Mouse (Mus musculus): ENCODE results near the gene Piwil1. TPM values are rescaled to one million over a fixed set of nuclear protein-coding genes. Genes with fewer than 3 reads are reported as not detected.
A peak's percentile ranks its signal among the peaks of the same experiment; 100 is the strongest.

The Piwil1 gene
- polyA plus RNA-seq, 1 experiment from 2014 or later, result 0.05 TPM

DNA sequence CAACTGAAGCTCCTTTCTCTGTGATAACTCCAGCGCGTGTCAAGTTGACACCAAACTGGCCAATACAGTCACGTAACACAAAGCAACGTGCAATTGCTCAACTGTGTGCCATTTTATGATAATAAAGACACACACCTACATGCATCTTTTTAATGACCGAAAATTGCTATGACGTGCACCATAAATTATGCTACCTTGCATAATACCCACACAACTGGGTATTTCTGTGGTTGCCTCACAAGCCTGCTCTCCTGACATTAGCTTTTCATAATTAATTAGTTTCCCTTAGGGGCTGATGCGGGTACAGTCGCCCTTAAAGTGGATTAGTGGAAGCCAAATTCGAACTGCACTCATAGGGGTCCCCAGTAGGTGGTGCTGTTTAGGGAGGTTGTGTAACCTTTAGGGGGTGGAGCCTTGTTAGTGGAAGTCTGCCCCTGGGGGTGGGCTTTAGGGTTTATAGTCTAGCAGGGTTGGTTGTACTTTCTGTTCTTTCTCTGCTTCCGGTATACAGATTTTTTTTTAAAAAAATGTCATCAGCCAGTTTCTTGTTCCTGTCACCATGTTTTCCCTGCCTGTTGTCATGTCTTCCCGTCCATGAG, 30.2 kb downstream of the Piwil1 start:
- no peaks in the 10 kb centered on the region for H3K27me3 ChIP-seq (ENCODE audit: insufficient read depth, low read length)
- no peaks in the 10 kb centered on the region for H3K36me3 ChIP-seq (ENCODE audit: insufficient read depth, low read length)
- 72% methylated on average over 11 of the region's 11 CpGs for WGBS
- no peak overlapping the region for H3K9ac ChIP-seq (replicated peaks; ENCODE audit: low read length)
- no peak for ATAC-seq (ENCODE audit: low FRiP score, low TSS enrichment)
- H3K4me1 ChIP-seq (ENCODE audit: insufficient read depth, low read length), result no peaks in the 10 kb centered on the region
- H3K4me2 ChIP-seq (replicated peaks; ENCODE audit: low read depth, low read length), result no peak overlapping the region
- H3K4me3 ChIP-seq (ENCODE audit: low read length), result no peak overlapping the region
- H3K9me3 ChIP-seq (ENCODE audit: low read length), result no peaks in the 10 kb centered on the region
- H3K27ac ChIP-seq (ENCODE audit: low read length), result no peak overlapping the region

DNA sequence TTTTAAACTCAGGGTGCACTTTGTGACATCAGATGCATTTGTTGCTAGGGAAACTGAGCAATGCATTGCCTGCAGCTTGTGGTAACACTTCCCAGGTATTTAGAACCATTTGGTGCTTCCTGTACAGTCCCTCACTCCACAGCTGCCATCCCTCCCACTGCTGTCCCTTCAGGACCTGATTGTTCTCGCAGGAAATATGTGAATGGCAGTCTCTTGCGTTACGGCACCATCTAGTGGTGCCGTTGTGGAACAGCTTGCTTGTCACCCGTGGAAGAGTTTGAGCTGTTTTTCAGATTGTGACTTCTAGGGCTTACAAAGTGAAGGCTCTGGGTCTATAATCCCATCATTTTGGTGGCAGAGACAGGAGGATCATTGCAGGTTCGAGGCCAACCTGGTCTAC, 31.6 kb downstream of the Piwil1 start:
- H3K9ac ChIP-seq (replicated peaks; ENCODE audit: low read length), result no peak overlapping the region
- no peaks in the 10 kb centered on the region for H3K9me3 ChIP-seq (ENCODE audit: low read length)
- H3K27ac ChIP-seq (ENCODE audit: low read length), result no peak overlapping the region
- no peaks in the 10 kb centered on the region for H3K36me3 ChIP-seq (ENCODE audit: insufficient read depth, low read length)
- peak; percentile 46; the same call in 1 of the 2 replicates for ATAC-seq (ENCODE audit: low FRiP score, low TSS enrichment)
- no peak overlapping the region for H3K4me3 ChIP-seq (ENCODE audit: low read length)
- 3% methylated on average over 6 of the region's 6 CpGs for WGBS
- H3K27me3 ChIP-seq (ENCODE audit: insufficient read depth, low read length), result no peaks in the 10 kb centered on the region
- no peak overlapping the region for H3K4me2 ChIP-seq (replicated peaks; ENCODE audit: low read depth, low read length)
- H3K4me1 ChIP-seq (ENCODE audit: insufficient read depth, low read length), result no peaks in the 10 kb centered on the region

DNA sequence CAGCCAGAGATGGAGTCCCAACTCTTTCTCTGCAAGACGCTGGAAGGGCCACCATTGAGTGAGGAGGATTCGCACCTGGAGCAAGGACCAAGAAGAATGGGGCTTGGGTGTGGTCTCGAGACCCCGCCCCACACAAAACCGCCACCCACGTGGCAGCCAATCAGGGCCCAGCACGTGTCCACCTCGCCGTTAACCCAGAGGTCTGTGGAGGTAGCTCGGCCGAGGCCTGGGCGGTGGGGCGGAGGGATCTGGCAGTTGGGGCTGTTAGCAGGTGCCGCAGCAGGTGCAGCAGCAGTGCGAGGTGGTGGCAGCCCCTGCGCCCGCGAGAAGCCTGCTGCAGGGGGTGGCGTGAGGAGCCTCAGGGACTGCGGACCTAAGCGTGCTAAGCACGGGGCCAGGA, 33.6 kb downstream of the Piwil1 start:
- no peak overlapping the region for H3K4me2 ChIP-seq (replicated peaks; ENCODE audit: low read depth, low read length)
- H3K9me3 ChIP-seq (ENCODE audit: low read length), result no peaks in the 10 kb centered on the region
- no peak overlapping the region for H3K9ac ChIP-seq (replicated peaks; ENCODE audit: low read length)
- H3K4me1 ChIP-seq (ENCODE audit: insufficient read depth, low read length), result no peaks in the 10 kb centered on the region
- H3K36me3 ChIP-seq (ENCODE audit: insufficient read depth, low read length), result no peaks in the 10 kb centered on the region
- ATAC-seq (ENCODE audit: low FRiP score, low TSS enrichment), result 0 out of 2 replicates have a peak, but pooled peaks have one; percentile 39
- no peaks in the 10 kb centered on the region for H3K27me3 ChIP-seq (ENCODE audit: insufficient read depth, low read length)
- no peak overlapping the region for H3K4me3 ChIP-seq (ENCODE audit: low read length)
- WGBS, result 78% methylated on average over 21 of the region's 22 CpGs
- no peak overlapping the region for H3K27ac ChIP-seq (ENCODE audit: low read length)

DNA sequence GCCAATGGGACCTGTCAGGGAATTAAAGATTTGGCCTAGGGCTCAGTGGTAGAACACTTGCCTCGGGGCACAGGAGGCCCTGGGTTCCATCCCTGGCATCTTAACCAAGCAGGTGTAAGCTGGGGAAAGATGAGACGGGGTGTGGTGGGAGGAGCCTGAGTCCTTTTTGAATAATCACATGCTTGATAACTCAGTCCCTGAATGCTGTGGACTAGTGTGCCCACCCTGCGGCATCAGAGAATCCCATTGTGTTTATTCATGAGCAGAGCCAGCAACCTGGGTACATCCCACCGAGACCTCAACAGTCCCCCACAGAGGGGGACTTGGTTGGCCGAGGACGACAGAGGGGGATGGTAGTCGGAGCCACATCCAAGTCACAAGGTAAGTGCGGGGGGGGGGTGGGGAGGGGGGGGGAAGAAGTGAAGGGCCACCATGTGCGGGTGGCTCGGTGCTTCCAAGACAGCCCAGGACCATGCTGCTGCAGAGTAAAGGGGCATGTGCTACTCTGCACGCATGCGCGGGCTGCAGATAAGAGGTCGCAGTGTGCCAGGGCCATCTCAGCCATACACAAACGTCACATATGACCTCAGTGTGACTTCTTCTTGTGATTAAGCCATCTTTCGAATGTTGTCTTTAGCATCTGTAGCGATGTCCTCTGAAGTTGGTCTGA, 37.0 kb downstream of the Piwil1 start:
- H3K9ac ChIP-seq (replicated peaks; ENCODE audit: low read length), result no peak overlapping the region
- H3K4me2 ChIP-seq (replicated peaks; ENCODE audit: low read depth, low read length), result no peak overlapping the region
- no peak for ATAC-seq (ENCODE audit: low FRiP score, low TSS enrichment)
- H3K9me3 ChIP-seq (ENCODE audit: low read length), result no peaks in the 10 kb centered on the region
- no peaks in the 10 kb centered on the region for H3K36me3 ChIP-seq (ENCODE audit: insufficient read depth, low read length)
- H3K27ac ChIP-seq (ENCODE audit: low read length), result no peak overlapping the region
- H3K4me1 ChIP-seq (ENCODE audit: insufficient read depth, low read length), result no peaks in the 10 kb centered on the region
- no peaks in the 10 kb centered on the region for H3K27me3 ChIP-seq (ENCODE audit: insufficient read depth, low read length)
- 34% methylated on average over 15 of the region's 17 CpGs for WGBS
- no peak overlapping the region for H3K4me3 ChIP-seq (ENCODE audit: low read length)

DNA sequence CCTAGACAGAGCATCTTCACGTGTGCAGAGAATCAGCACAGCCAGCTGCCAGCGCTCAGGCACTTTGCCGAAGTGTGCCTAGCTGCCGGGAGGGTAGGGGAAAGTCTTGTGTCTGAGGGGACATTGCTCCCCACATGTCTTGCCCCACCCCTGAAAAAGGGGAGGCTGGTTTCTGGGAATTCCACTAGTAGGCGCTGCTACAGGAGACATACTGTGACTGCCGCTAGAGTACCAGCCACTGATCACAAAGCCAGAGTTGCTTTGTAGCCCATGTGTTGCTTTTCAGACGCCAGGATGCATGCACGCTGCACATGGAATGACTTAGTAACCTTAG, 37.5 kb downstream of the Piwil1 start:
- H3K4me1 ChIP-seq (ENCODE audit: insufficient read depth, low read length), result no peaks in the 10 kb centered on the region
- no peak for ATAC-seq (ENCODE audit: low FRiP score, low TSS enrichment)
- no peak overlapping the region for H3K27ac ChIP-seq (ENCODE audit: low read length)
- no peaks in the 10 kb centered on the region for H3K27me3 ChIP-seq (ENCODE audit: insufficient read depth, low read length)
- H3K4me3 ChIP-seq (ENCODE audit: low read length), result no peak overlapping the region
- H3K9ac ChIP-seq (replicated peaks; ENCODE audit: low read length), result no peak overlapping the region
- WGBS, result 32% methylated on average over 8 of the region's 8 CpGs
- H3K36me3 ChIP-seq (ENCODE audit: insufficient read depth, low read length), result no peaks in the 10 kb centered on the region
- H3K4me2 ChIP-seq (replicated peaks; ENCODE audit: low read depth, low read length), result no peak overlapping the region
- H3K9me3 ChIP-seq (ENCODE audit: low read length), result no peaks in the 10 kb centered on the region

DNA sequence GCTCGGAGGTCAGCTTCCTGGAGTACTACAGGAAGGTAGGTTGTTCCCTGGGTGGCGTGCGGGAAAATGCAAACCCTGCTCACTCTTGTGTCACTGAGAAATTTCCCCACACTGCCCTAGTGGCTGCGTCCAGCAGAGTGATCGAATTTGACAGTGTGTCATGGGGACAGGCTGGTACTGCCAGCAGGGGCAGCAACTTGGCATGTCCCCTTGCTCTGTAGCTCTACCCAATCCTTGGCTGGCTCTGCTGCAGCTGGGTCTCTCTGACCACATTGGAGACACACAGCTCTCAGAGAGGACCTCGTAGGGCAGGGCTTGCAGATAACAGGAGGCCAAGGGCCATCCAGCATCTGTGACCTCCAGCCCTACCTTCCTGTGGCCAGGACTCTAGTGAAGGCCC, 42.0 kb downstream of the Piwil1 start:
- 84% methylated on average over 6 of the region's 6 CpGs for WGBS
- no peak overlapping the region for H3K9ac ChIP-seq (replicated peaks; ENCODE audit: low read length)
- no peak overlapping the region for H3K4me3 ChIP-seq (ENCODE audit: low read length)
- ATAC-seq (ENCODE audit: low FRiP score, low TSS enrichment), result no peak
- H3K36me3 ChIP-seq (ENCODE audit: insufficient read depth, low read length), result no peaks in the 10 kb centered on the region
- no peaks in the 10 kb centered on the region for H3K27me3 ChIP-seq (ENCODE audit: insufficient read depth, low read length)
- no peak overlapping the region for H3K4me2 ChIP-seq (replicated peaks; ENCODE audit: low read depth, low read length)
- no peaks in the 10 kb centered on the region for H3K9me3 ChIP-seq (ENCODE audit: low read length)
- H3K27ac ChIP-seq (ENCODE audit: low read length), result no peak overlapping the region
- H3K4me1 ChIP-seq (ENCODE audit: insufficient read depth, low read length), result no peaks in the 10 kb centered on the region

DNA sequence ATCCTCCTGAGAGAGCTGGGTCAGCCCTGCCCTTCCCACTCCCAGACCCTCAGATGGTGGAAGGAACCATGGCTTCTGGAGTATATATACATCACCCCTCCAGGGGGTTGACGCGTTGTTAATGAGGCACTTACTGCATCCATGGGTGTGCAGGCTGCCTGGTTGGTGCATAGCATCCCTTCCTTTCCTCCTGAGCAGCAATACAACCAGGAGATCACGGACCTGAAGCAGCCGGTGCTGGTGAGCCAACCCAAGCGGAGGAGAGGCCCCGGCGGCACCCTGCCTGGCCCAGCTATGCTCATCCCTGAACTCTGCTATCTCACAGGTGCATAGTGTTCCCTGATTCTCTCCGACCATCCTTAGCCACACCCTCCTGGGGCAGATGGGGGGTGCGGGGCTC, 42.9 kb downstream of the Piwil1 start:
- WGBS, result 78% methylated on average over 9 of the region's 9 CpGs
- H3K27ac ChIP-seq (ENCODE audit: low read length), result no peak overlapping the region

DNA sequence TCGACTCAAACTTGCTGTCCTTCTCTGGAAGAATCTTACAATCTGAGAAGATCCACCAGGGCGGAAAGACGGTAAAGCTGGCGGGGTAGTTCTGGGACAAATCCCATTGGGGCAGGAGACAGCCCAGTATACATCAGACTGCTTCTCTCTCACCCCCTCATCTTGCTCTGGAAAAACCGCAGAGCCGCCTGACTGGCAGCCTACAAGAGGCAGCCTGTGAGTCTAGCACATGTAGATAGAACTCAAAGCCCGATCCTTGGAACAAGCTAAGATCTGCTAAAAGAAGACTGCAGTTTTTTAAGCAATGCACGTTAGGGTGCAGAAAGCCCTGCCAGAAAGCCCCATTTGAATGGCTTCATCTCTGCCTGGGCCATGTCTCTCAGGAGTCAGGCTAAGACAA, 43.9 kb downstream of the Piwil1 start:
- no peak overlapping the region for H3K4me3 ChIP-seq (ENCODE audit: low read length)
- no peaks in the 10 kb centered on the region for H3K9me3 ChIP-seq (ENCODE audit: low read length)
- no peak for ATAC-seq (ENCODE audit: low FRiP score, low TSS enrichment)
- no peaks in the 10 kb centered on the region for H3K36me3 ChIP-seq (ENCODE audit: insufficient read depth, low read length)
- H3K4me1 ChIP-seq (ENCODE audit: insufficient read depth, low read length), result no peaks in the 10 kb centered on the region
- no peak overlapping the region for H3K27ac ChIP-seq (ENCODE audit: low read length)
- 85% methylated on average over 8 of the region's 8 CpGs for WGBS
- no peak overlapping the region for H3K9ac ChIP-seq (replicated peaks; ENCODE audit: low read length)
- H3K27me3 ChIP-seq (ENCODE audit: insufficient read depth, low read length), result no peaks in the 10 kb centered on the region
- H3K4me2 ChIP-seq (replicated peaks; ENCODE audit: low read depth, low read length), result no peak overlapping the region

More for the DNA sequence above, 42.9 kb downstream of the Piwil1 start:
- Histone ChIP-seq H3K4me3 (ENCODE audit: low read length) (no peak overlapping the region), H3K36me3 (ENCODE audit: insufficient read depth, low read length) (no peaks in the 10 kb centered on the region), H3K9ac (replicated peaks; ENCODE audit: low read length) (no peak overlapping the region), H3K9me3 (ENCODE audit: low read length) (no peaks in the 10 kb centered on the region), H3K27me3 (ENCODE audit: insufficient read depth, low read length) (no peaks in the 10 kb centered on the region), H3K4me2 (replicated peaks; ENCODE audit: low read depth, low read length) (no peak overlapping the region), H3K4me1 (ENCODE audit: insufficient read depth, low read length) (no peaks in the 10 kb centered on the region)
- ATAC-seq (ENCODE audit: low FRiP score, low TSS enrichment), result no peak

DNA sequence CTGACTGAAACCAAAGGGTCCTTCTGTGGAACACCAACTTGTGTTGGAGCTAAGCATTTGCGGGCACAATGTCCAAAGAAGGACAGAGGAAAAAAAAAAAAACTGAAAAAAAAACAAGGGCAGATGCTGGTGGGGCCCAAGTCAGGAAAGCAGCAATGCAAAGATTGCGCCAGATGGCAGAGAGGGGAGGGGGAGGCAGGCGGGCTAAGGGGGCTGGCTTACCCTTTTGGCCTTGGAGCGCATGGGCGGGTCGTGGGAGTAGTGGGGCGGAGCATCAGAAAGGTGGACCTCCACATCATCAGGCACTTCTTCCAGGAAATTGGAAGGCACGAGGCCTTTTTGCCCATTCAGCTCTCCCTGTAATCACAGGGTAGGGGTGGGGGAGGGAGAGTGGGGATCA, 58.8 kb downstream of the Piwil1 start:
- H3K27ac ChIP-seq (ENCODE audit: low read length), result no peak overlapping the region
- no peaks in the 10 kb centered on the region for H3K36me3 ChIP-seq (ENCODE audit: insufficient read depth, low read length)
- no peaks in the 10 kb centered on the region for H3K27me3 ChIP-seq (ENCODE audit: insufficient read depth, low read length)
- no peaks in the 10 kb centered on the region for H3K4me1 ChIP-seq (ENCODE audit: insufficient read depth, low read length)
- no peak overlapping the region for H3K4me3 ChIP-seq (ENCODE audit: low read length)
- no peak for ATAC-seq (ENCODE audit: low FRiP score, low TSS enrichment)
- no peak overlapping the region for H3K9ac ChIP-seq (replicated peaks; ENCODE audit: low read length)
- H3K4me2 ChIP-seq (replicated peaks; ENCODE audit: low read depth, low read length), result no peak overlapping the region
- WGBS, result 18% methylated on average over 8 of the region's 8 CpGs
- no peaks in the 10 kb centered on the region for H3K9me3 ChIP-seq (ENCODE audit: low read length)

DNA sequence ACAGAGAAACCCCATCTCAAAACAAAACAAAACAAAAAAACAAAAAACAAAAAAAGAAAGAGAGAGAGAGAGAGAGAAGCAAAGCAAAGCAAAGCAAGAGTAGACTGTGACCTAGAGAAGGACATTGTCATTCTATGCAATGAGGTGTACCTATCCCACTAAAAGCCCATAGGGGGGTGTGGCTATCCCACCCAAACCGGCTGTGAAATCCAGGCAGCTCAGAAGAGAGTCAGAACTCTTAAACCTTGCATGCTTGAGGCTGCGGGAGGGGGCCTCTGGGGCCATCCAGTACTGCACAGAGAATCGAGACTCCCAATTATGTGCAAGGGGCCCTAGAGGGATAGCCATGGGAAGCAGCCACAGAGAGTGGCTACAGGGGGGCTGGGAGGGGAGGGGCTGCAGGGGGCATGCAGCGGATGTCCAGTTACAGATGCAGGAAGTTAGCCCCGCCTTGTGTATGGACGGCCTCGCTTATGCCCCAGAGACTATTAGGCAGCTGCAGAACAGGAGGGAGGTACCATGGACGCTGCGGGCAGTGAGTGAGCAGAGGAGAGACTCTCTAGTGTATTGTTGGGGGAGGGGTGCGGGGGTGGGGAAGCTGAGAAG, 66.8 kb downstream of the Piwil1 start:
- Histone ChIP-seq H3K27me3 (ENCODE audit: insufficient read depth, low read length) (no peaks in the 10 kb centered on the region), H3K27ac (ENCODE audit: low read length) (no peak overlapping the region), H3K9ac (replicated peaks; ENCODE audit: low read length) (0 out of 2 replicates have a peak overlapping the region, but pooled peaks have one; percentile 14), H3K4me3 (ENCODE audit: low read length) (peak overlapping the region; percentile 17; the same call in 1 of the 2 replicates), H3K9me3 (ENCODE audit: low read length) (no peaks in the 10 kb centered on the region), H3K4me1 (ENCODE audit: insufficient read depth, low read length) (peaks cover 6% of the 10 kb centered on the region; the same call in 1 of the 2 replicates), H3K4me2 (replicated peaks; ENCODE audit: low read depth, low read length) (peak overlapping the region; percentile 38), H3K36me3 (ENCODE audit: insufficient read depth, low read length) (no peaks in the 10 kb centered on the region)
- ATAC-seq (ENCODE audit: low FRiP score, low TSS enrichment), result peak; percentile 88
- WGBS, result 5% methylated on average over 10 of the region's 10 CpGs
